Mouse (Mus musculus) limb, embryonic 14.5 days (tissue): Measurements from ENCODE around the gene Ccdc80. TPM values are rescaled to one million over a fixed set of nuclear protein-coding genes. Genes with fewer than 3 reads are reported as not detected.

ENCODE experiments used
- ATAC-seq: fragments of 200-750 bp; cut with Nextera tagmentation; 2 replicates; pipeline ENCODE4 v1.8.0; 2017; ENCODE audit warnings: low read depth, moderate number of reproducible peaks, moderate TSS enrichment; ENCODE audit not compliant: low FRiP score
- DNase-seq: peaks from one replicate; pipeline ENCODE4 v3.0.0-alpha.2; 2015; ENCODE audit warnings: low spot score
- H3K27ac ChIP-seq: fragments of 300-500 bp; sonication (generic); replicated peaks from 2 replicates; pipeline ENCODE4 v1.5.1; 2014; ENCODE audit warnings: low read depth, mild to moderate bottlenecking, low read length, moderate library complexity, mixed read lengths
- H3K27me3 ChIP-seq: fragments of 300-500 bp; sonication (generic); 2 replicates; pipeline ENCODE4 v1.6.1; 2014; ENCODE audit warnings: low read length, mixed read lengths; ENCODE audit not compliant: control insufficient read depth, insufficient read depth
- H3K36me3 ChIP-seq: fragments of 300-500 bp; sonication (generic); 2 replicates; pipeline ENCODE4 v1.6.1; 2014; ENCODE audit warnings: mild to moderate bottlenecking, low read length, moderate library complexity, mixed read lengths; ENCODE audit not compliant: control insufficient read depth, insufficient read depth
- H3K4me1 ChIP-seq: fragments of 300-500 bp; sonication (generic); 2 replicates; pipeline ENCODE4 v1.6.1; 2014; ENCODE audit warnings: antibody characterized with exemption, low read length, mixed read lengths; ENCODE audit not compliant: control insufficient read depth, insufficient read depth
- H3K4me2 ChIP-seq: fragments of 300-500 bp; sonication (generic); replicated peaks from 2 replicates; pipeline ENCODE4 v1.6.1; 2014; ENCODE audit warnings: low read depth, mild to moderate bottlenecking, low read length, moderate library complexity; ENCODE audit not compliant: severe bottlenecking
- H3K4me3 ChIP-seq: fragments of 300-500 bp; sonication (generic); replicated peaks from 2 replicates; pipeline ENCODE4 v1.5.1; 2014; ENCODE audit warnings: low read length
- H3K9ac ChIP-seq: fragments of 300-500 bp; sonication (generic); 2 replicates; pipeline ENCODE4 v1.6.1; 2014; ENCODE audit warnings: mild to moderate bottlenecking, low read depth, low read length, moderate library complexity; ENCODE audit not compliant: severe bottlenecking
- H3K9me3 ChIP-seq: fragments of 300-500 bp; sonication (generic); 2 replicates; pipeline ENCODE4 v1.6.1; 2016; ENCODE audit warnings: low read length; ENCODE audit not compliant: control insufficient read depth
- POLR2A ChIP-seq: fragments of 200-500 bp; IDR thresholded peaks from 2 replicates; pipeline ENCODE4 v1.8.0; 2012; ENCODE audit warnings: inconsistent platforms, mild to moderate bottlenecking, moderate library complexity, borderline replicate concordance; ENCODE audit not compliant: insufficient read depth, insufficient read length; ENCODE audit errors: extremely low read depth
- WGBS: fragments of 180-500 bp; shearing (Covaris S2); extraction: QIAGEN DNeasy Blood & Tissue Kit; methylation state at CpG from one replicate; pipeline ENCODE4 v1.1.7; 2014; 5-methylcytosine and 5-hydroxymethylcytosine counted together
- polyA plus RNA-seq, 2 experiments: library from polyadenylated mRNA; depleted of rRNA in 1 of 2; stranded (reverse) in 1 of 2; unstranded in 1 of 2; fragments of >200 nt; fragmentation: Nextera tagmentation in 1 of 2; extraction: Ambion mirVana in 1 of 2; gene quantifications; 2 replicates each; pipeline versions ENCODE4 v1.2.1 to v1.2.3; 2012 to 2014

Gene Ccdc80
- polyA plus RNA-seq (2012; rRNA removed) (44.5 and 56.9 TPM in 2 replicates), polyA plus RNA-seq (2014; fragmentation: Nextera tagmentation; extraction: Ambion mirVana) (94.4 and 107 TPM in 2 replicates)

GRCm38 (mm10) chr16:45093137-45093731 lies at the start of gene Ccdc80:
TSS of gene Ccdc80 (plus strand) at chr16:45093402.
- H3K4me1 ChIP-seq, result peaks cover 32% of the 10 kb centered on the region
- ATAC-seq, result peak; percentile 83
- WGBS, result 7% methylated on average over 6 of the region's 6 CpGs

DNA sequence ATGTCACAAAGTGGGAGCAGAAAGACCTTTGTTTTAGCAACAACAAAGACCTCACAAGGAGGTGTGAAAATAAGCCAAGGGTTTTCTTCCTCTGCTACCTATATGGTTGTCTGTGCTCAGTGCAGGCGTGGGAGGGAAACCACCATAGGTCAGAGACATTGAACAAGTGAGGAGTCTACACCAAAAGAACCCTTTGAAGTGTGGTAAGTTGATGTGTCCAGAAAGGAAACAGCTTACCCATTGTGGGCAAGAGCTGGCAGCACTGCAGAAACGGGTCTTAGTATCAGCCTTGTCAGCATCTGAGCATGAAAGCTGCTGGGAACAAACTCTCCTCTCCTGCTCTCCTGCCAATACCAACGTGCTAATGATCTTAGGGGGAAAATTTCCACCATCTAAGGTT lies 48.4 kb upstream of the Ccdc80 start:
- no peak for ATAC-seq
- H3K4me2 ChIP-seq, result no peak overlapping the region
- WGBS, result 52% methylated on average over 3 of the region's 3 CpGs

More at GRCm38 (mm10) chr16:45093137-45093731, at the start of gene Ccdc80:
- no peaks in the 10 kb centered on the region for H3K36me3 ChIP-seq
- no peaks in the 10 kb centered on the region for H3K9me3 ChIP-seq
- peak within 1 kb of the TSS; percentile 75 for H3K9ac ChIP-seq
- peak; percentile 61; the same call in 1 of the 2 replicates for TF ChIP-seq POLR2A
- H3K27ac ChIP-seq, result peak within 1 kb of the TSS; percentile 86
- H3K27me3 ChIP-seq, result no peaks in the 10 kb centered on the region
- peak within 1 kb of the TSS; percentile 48 for H3K4me3 ChIP-seq
- peak within 1 kb of the TSS; percentile 59 for H3K4me2 ChIP-seq
- peak; percentile 74 for DNase-seq

DNA sequence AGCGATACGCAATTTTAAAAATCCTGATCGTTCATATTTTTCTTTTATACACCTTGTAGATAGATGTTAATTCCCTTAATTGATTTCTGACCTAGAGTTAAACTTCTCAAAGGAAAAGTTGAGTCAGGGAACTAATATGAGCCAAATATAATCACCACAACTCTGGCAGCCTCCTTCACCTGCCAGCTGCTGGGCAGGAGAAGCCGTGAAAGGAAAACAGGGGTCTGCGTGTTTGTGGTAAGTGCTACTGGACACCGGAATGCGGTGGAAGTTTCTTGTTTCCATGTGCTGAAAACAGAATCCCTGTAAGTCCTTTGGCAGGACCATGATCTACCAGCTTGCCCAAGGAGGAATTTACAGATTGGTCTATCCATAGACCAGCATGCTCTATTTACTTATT lies 36.0 kb upstream of the Ccdc80 start:
- no peak overlapping the region for H3K27ac ChIP-seq
- DNase-seq, result no peak

More for the DNA sequence above, 48.4 kb upstream of the Ccdc80 start:
- no peak for TF ChIP-seq POLR2A
- Histone ChIP-seq H3K27ac (no peak overlapping the region), H3K36me3 (no peaks in the 10 kb centered on the region), H3K4me1 (no peaks in the 10 kb centered on the region), H3K4me3 (no peak overlapping the region), H3K9ac (no peak overlapping the region), H3K27me3 (no peaks in the 10 kb centered on the region), H3K9me3 (no peaks in the 10 kb centered on the region)
- no peak for DNase-seq

DNA sequence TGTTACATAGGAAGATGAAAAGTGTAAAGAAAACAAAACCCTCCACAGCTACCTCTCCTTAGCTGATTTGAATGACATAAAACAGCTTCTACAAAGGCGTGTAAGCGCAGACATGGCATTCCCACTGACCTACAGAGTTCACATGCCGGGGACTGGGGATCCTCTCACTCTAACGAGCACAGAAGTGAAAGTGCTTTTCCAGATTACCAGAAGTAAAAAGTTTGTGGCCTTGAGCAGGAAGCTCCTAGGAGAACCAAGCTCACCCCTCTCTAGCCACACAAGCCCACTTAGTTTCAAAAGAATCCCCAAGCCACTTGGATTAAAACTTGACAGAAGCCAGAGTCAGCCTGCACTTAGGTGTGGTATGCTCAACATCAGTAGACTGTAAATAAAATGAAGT lies 35.3 kb upstream of the Ccdc80 start:
- no peaks in the 10 kb centered on the region for H3K4me1 ChIP-seq
- no peak overlapping the region for H3K4me3 ChIP-seq
- no peaks in the 10 kb centered on the region for H3K36me3 ChIP-seq
- no peak for TF ChIP-seq POLR2A
- H3K27ac ChIP-seq, result no peak overlapping the region
- H3K9ac ChIP-seq, result no peak overlapping the region
- H3K9me3 ChIP-seq, result no peaks in the 10 kb centered on the region
- H3K4me2 ChIP-seq, result no peak overlapping the region
- no peak for ATAC-seq
- no peak for DNase-seq
- WGBS, result 52% methylated on average over 4 of the region's 4 CpGs
- H3K27me3 ChIP-seq, result no peaks in the 10 kb centered on the region

More for the DNA sequence above, 36.0 kb upstream of the Ccdc80 start:
- TF ChIP-seq POLR2A, result no peak
- no peak for ATAC-seq
- Histone ChIP-seq H3K36me3 (no peaks in the 10 kb centered on the region), H3K9ac (no peak overlapping the region), H3K4me1 (no peaks in the 10 kb centered on the region), H3K27me3 (no peaks in the 10 kb centered on the region), H3K9me3 (no peaks in the 10 kb centered on the region), H3K4me3 (no peak overlapping the region), H3K4me2 (no peak overlapping the region)
- 73% methylated on average over 7 of the region's 7 CpGs for WGBS

GRCm38 (mm10) chr16:45061140-45061539 lies 32.1 kb upstream of the Ccdc80 start:
- ATAC-seq, result no peak
- Histone ChIP-seq H3K27ac (no peak overlapping the region), H3K4me1 (no peaks in the 10 kb centered on the region), H3K27me3 (no peaks in the 10 kb centered on the region), H3K9ac (no peak overlapping the region), H3K4me2 (no peak overlapping the region), H3K9me3 (no peaks in the 10 kb centered on the region), H3K36me3 (no peaks in the 10 kb centered on the region), H3K4me3 (no peak overlapping the region)
- WGBS, result 49% methylated on average over 3 of the region's 3 CpGs
- no peak for TF ChIP-seq POLR2A
- DNase-seq, result no peak
